Mouse (Mus musculus) thymus, postnatal 25 days (tissue): ENCODE measurements around the gene Nkx2-3.

Source experiments
- DNase-seq: peaks from one replicate; pipeline ENCODE4 v3.0.0; 2022

Gene Nkx2-3

GRCm38 (mm10) chr19:43606552-43607530, 5.3 kb upstream of the Nkx2-3 start:
- DNase-seq: no peak

GRCm38 (mm10) chr19:43607842-43608680, 4.1 kb upstream of the Nkx2-3 start:
- DNase-seq: no peak

- DNase-seq: no peak
These were observed 3.2 kb upstream of the Nkx2-3 start for GRCm38 (mm10) chr19:43608711-43609457.

GRCm38 (mm10) chr19:43609458-43610330, 2.4 kb upstream of the Nkx2-3 start:
- no peak for DNase-seq

DNA sequence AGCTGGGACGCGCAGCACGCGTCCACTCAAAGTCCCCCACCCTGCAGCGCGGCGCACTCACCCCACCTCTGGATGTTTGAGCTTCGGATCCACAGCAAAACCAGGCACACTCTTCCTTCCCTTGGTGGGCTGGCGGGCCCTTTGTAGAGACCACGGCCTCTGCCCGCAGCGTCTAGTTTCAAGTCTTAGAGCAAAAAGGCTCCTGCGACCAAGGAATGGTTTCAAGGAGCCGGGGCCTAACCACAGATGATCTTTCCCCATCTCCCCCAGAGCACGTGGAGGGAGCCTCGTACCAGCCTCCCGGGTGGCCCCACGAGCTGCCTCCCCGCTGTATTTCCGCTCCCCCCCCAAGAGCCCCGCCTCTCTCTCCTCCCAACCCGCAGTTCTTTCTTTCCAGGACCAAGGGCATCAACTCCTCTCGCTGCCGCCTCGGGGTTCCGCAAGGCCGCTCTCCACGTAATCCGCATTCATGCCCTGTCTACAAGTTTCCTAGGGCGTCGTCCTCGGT, 1.7 kb upstream of the Nkx2-3 start:
- no peak for DNase-seq

- DNase-seq: no peak
These were observed 1.0 kb upstream of the Nkx2-3 start for GRCm38 (mm10) chr19:43611110-43611509.

DNA sequence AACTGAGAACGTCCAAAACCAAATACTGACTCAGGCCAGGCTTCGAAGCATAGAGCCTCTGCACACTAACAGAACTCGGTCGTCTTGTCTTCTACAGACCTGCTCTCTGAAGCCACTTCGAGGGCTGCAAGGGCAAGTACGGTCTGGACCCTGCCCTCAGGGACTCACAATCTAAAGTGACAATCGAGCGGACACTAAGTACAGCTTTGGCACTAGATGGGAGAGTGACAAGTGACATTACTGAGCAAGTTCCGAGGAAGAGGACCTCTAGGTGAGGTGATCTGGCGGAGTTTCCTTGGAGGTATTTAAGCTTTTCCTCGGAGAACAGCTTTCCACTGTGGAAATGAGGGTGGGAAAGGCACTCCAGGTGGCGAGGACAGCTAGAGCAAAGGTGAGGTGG, 564 bp upstream of the Nkx2-3 start:
- DNase-seq: no peak

GRCm38 (mm10) chr19:43612501-43612971, 411 bp downstream of the Nkx2-3 start:
- no peak for DNase-seq

DNA sequence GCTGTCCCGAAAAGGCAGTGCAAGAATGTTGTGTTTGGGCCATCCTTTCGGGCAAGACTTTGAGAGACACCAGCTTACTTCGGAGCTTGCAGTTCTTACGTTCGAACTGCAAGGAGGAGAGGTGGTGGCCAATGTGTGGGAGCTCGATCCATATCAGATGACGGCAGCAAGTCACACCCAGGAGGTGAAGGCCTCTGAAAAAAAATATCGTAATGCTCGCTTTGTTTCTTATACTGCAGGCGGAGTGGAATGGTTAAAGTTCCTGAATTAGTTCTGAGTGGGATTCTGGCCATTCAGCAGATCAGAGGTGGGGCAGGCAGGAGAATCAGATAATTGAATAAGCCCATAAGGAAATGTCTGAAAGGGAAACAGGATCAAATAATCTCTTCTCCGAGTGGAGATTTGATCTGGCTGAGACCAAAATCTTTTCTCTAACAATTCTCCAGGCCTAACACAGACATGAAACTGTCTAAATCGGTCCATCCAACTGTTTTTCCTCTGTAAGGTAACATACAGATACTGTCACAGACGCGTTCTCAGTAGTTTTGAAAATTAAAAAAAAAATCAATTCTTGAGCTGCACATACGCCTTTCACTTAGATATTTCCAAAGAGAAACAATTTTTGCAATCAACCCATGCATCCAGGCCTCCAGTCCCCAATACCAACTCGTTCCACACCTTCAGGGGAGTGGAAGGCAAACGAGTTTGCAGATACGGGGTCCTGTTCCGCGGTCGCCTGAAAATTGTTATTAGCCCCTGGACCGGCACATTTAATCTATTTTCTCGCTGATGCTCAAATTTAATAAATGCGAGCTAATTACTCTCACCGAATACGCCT, 1.4 kb downstream of the Nkx2-3 start:
- no peak for DNase-seq

GRCm38 (mm10) chr19:43614341-43615073, 2.4 kb downstream of the Nkx2-3 start:
- DNase-seq: peak; percentile 16

DNA sequence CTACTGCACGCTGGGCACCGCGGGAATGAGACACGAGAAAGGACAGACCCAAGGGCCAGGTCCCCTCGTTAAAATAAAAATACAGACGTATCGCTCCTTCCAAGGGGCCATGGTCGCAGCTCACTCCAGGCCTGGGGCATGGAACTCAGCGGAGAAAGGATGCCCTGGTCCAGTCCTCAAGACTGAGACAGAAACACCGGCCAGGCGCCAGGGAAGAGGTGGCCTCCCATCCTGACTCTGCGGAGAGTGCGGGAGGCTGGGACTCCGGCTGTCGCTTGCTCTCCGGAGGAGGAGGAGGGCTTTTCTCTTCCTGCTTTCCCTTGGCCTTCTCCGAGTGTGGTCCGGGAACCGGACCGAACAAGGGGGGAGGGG, 2.9 kb downstream of the Nkx2-3 start:
- no peak for DNase-seq

GRCm38 (mm10) chr19:43615571-43616414, 3.7 kb downstream of the Nkx2-3 start:
- no peak for DNase-seq

- DNase-seq: no peak
These were observed 4.3 kb downstream of the Nkx2-3 start for GRCm38 (mm10) chr19:43616415-43616861.

DNA sequence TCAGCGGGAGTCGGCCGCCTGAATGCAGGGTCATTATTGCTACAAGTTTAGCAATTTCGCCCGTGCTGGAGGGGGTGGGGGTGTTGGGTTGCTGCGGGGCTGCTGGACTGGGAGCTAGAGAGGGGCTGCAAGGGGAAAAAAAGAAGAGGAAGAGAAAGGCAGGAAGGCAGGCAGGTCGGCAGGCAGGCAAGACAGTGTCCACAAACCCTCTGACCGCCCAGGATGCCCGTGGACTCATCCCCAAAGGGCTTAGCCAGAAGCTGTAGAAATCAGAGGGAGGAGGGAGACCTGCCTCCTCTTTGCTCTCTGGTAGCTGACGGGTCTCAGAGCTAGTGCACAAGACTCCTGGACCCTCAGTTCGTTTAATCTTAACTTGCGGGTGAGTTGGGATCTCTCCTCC, 4.8 kb downstream of the Nkx2-3 start:
- DNase-seq: no peak

- DNase-seq: no peak
These were observed 5.7 kb downstream of the Nkx2-3 start for GRCm38 (mm10) chr19:43617761-43618349.

- no peak for DNase-seq
These were observed 6.4 kb downstream of the Nkx2-3 start for GRCm38 (mm10) chr19:43618505-43619030.

GRCm38 (mm10) chr19:43619916-43620479, 7.9 kb downstream of the Nkx2-3 start:
- no peak for DNase-seq

GRCm38 (mm10) chr19:43623913-43624312, 11.8 kb downstream of the Nkx2-3 start:
- DNase-seq: peak; percentile 56
